Mouse (Mus musculus): ENCODE measurements around the gene Gpr50. TPM values are rescaled to one million over a fixed set of nuclear protein-coding genes. Genes with fewer than 3 reads are reported as not detected.

The Gpr50 gene
- total RNA-seq (2023): not detected

GRCm38 (mm10) chrX:71663374-71663773, at the start of gene Gpr50:
Gene Gpr50 (plus strand): TSS chrX:71663667.

Other genes starting within 250 kb of the Gpr50 start
- gene Cd99l2, start 170.8 kb upstream of the Gpr50 start, total RNA-seq (2023): 6.5 TPM
- gene Hmgb3, start 107.7 kb upstream of the Gpr50 start, total RNA-seq (2023): 13.0 TPM
- gene Vma21, start 152.3 kb downstream of the Gpr50 start, total RNA-seq (2023): 14.4 TPM